Mouse (Mus musculus) liver, adult 2 months (tissue): ENCODE results near the gene Nop14. TPM values are rescaled to one million over a fixed set of nuclear protein-coding genes. Genes with fewer than 3 reads are reported as not detected.

Source experiments
- DNase-seq: peaks from one replicate; pipeline ENCODE4 v3.0.0-alpha.2; 2011; ENCODE audit warnings: low read depth, low spot score; ENCODE audit errors: extremely low read depth
- H3K27ac ChIP-seq: fragments of 200-500 bp; replicated peaks from 2 replicates; pipeline ENCODE4 v1.5.1; 2012; ENCODE audit warnings: low read depth, mild to moderate bottlenecking, control low read depth, inconsistent platforms, low read length; ENCODE audit not compliant: insufficient read depth
- H3K27me3 ChIP-seq: fragments of 200-500 bp; 2 replicates; pipeline ENCODE4 v1.6.1; 2012; ENCODE audit warnings: mild to moderate bottlenecking, moderate library complexity, low read length, inconsistent platforms; ENCODE audit not compliant: control insufficient read depth, insufficient read depth
- H3K36me3 ChIP-seq: fragments of 200-500 bp; 2 replicates; pipeline ENCODE4 v1.6.1; 2012; ENCODE audit warnings: low read length, inconsistent platforms; ENCODE audit not compliant: control insufficient read depth, insufficient read depth
- H3K4me1 ChIP-seq: fragments of 200-500 bp; 2 replicates; pipeline ENCODE4 v1.6.1; 2011; ENCODE audit warnings: low read length; ENCODE audit not compliant: control insufficient read depth, insufficient read depth
- H3K4me3 ChIP-seq: fragments of 200-500 bp; 2 replicates; pipeline ENCODE4 v1.5.1; 2011; ENCODE audit warnings: low read depth, mild to moderate bottlenecking, control low read depth, low read length, moderate library complexity; ENCODE audit not compliant: insufficient read depth
- H3K79me2 ChIP-seq: fragments of 200-500 bp; 2 replicates; pipeline ENCODE4 v1.6.1; 2012; ENCODE audit warnings: inconsistent platforms, mild to moderate bottlenecking, low read length, moderate library complexity; ENCODE audit not compliant: control insufficient read depth, insufficient read depth
- H3K9ac ChIP-seq: fragments of 200-500 bp; 2 replicates; pipeline ENCODE4 v1.6.1; 2012; ENCODE audit warnings: low read depth, mild to moderate bottlenecking, control low read depth, inconsistent platforms, low read length
- CTCF ChIP-seq: fragments of 200-500 bp; IDR thresholded peaks from 2 replicates; pipeline ENCODE4 v1.5.1; 2011; ENCODE audit warnings: low read depth, low read length, control low read depth
- POLR2A ChIP-seq: fragments of 200-500 bp; IDR thresholded peaks from 2 replicates; pipeline ENCODE4 v1.6.1; 2011; ENCODE audit warnings: low read length, control low read depth; ENCODE audit not compliant: insufficient read depth; ENCODE audit errors: extremely low read depth
- WGBS: fragments of 180-500 bp; shearing (Covaris S2); methylation state at CpG from one replicate; pipeline ENCODE4 v1.1.7; 2018; 5-methylcytosine and 5-hydroxymethylcytosine counted together
- polyA plus RNA-seq: library from polyadenylated mRNA; depleted of rRNA; stranded (reverse); fragments of >200 nt; gene quantifications from 2 replicates; pipeline ENCODE4 v1.2.3, GENCODE M21; 2012; rRNA removed
- total RNA-seq: library from RNA; depleted of rRNA; stranded (reverse); fragments of >200 nt; gene quantifications from 2 replicates; pipeline ENCODE4 v1.2.3, GENCODE M21; 2014; rRNA removed

Nop14 gene
- total and polyA plus RNA-seq, 2 experiments: 5.8 to 12.5 TPM

- WGBS: 83% methylated on average over 5 of the region's 5 CpGs
- TF ChIP-seq POLR2A (no peak), CTCF (no peak)
- H3K9ac ChIP-seq: no peak overlapping the region
- H3K4me1 ChIP-seq: no peaks in the 10 kb centered on the region; the same call in none of the 2 replicates
- H3K36me3 ChIP-seq: no peaks in the 10 kb centered on the region
- H3K27me3 ChIP-seq: no peaks in the 10 kb centered on the region
- H3K4me3 ChIP-seq: no peak overlapping the region
- DNase-seq: no peak
- H3K27ac ChIP-seq: no peak overlapping the region
- peaks cover 7% of the 10 kb centered on the region; the same call in 1 of the 2 replicates for H3K79me2 ChIP-seq
Observed at GRCm38 (mm10) chr5:34591388-34592004, 68.5 kb downstream of the Nop14 start.

- no peaks in the 10 kb centered on the region; the same call in none of the 2 replicates for H3K4me1 ChIP-seq
- no peak overlapping the region for H3K27ac ChIP-seq
- 93% methylated on average over 4 of the region's 4 CpGs for WGBS
Observed at GRCm38 (mm10) chr5:34590702-34591101, 69.2 kb downstream of the Nop14 start.

DNA sequence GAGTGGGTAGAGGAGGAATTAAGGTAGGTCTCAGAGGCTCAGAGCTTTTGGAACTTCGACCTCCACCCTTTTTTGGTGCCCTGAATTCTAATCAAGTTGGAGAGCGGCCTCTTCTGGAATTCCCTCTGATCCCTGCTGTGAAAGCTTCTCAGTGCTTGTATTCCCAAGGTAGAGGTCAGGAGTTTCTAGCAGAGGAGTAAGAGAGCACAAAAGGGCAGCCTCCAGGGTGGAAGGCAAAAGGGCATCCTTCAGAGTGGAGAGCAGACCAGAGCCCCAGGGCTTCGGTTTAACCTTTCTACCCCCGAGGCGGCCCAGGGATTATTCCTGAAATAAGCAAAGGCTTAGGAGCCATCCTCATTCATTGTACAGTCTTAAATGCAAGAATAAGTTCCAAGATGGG lies 69.9 kb downstream of the Nop14 start:
- H3K4me3 ChIP-seq: no peak overlapping the region
- DNase-seq: no peak
- H3K9ac ChIP-seq: no peak overlapping the region
- H3K4me1 ChIP-seq: no peaks in the 10 kb centered on the region; the same call in none of the 2 replicates
- H3K27ac ChIP-seq: no peak overlapping the region
- H3K36me3 ChIP-seq: no peaks in the 10 kb centered on the region
- TF ChIP-seq CTCF: no peak
- no peak for TF ChIP-seq POLR2A
- peaks cover 11% of the 10 kb centered on the region; the same call in 1 of the 2 replicates for H3K79me2 ChIP-seq
- H3K27me3 ChIP-seq: no peaks in the 10 kb centered on the region
- WGBS: 67% methylated on average over 5 of the region's 5 CpGs

More at GRCm38 (mm10) chr5:34590702-34591101, 69.2 kb downstream of the Nop14 start:
- H3K36me3 ChIP-seq: no peaks in the 10 kb centered on the region
- no peaks in the 10 kb centered on the region for H3K27me3 ChIP-seq
- no peak overlapping the region for H3K4me3 ChIP-seq
- TF ChIP-seq CTCF: no peak
- no peak for TF ChIP-seq POLR2A
- H3K9ac ChIP-seq: no peak overlapping the region
- DNase-seq: no peak
- peaks cover 7% of the 10 kb centered on the region; the same call in 1 of the 2 replicates for H3K79me2 ChIP-seq

Other genes with a start within 250 kb of the Nop14 start
- gene Tnip2, start 146.2 kb downstream of the Nop14 start, total RNA-seq: 6.2 and 7.7 TPM in 2 replicates
- 6.2 and 13.4 TPM in 2 replicates for gene Tnip2, start 146.2 kb downstream of the Nop14 start, polyA plus RNA-seq
- gene Sh3bp2, start 134.3 kb downstream of the Nop14 start, total RNA-seq: 9.1 and 11.9 TPM in 2 replicates
- gene Sh3bp2, start 134.3 kb downstream of the Nop14 start, polyA plus RNA-seq: 16.9 and 20.5 TPM in 2 replicates
- 30.6 and 30.9 TPM in 2 replicates for gene Add1, start 86.5 kb downstream of the Nop14 start, total RNA-seq
- gene Add1, start 86.5 kb downstream of the Nop14 start, polyA plus RNA-seq: 29.9 and 39.3 TPM in 2 replicates
- gene Mfsd10, start 22.9 kb downstream of the Nop14 start, total RNA-seq: 3.9 and 4.6 TPM in 2 replicates
- 14.2 and 26.6 TPM in 2 replicates for gene Mfsd10, start 22.9 kb downstream of the Nop14 start, polyA plus RNA-seq
- gene Grk4, start 231 bp upstream of the Nop14 start, total RNA-seq: 0.65 and 1.6 TPM in 2 replicates
- gene Grk4, start 231 bp upstream of the Nop14 start, polyA plus RNA-seq: 0.46 and 0.65 TPM in 2 replicates
- 10.2 and 12.6 TPM in 2 replicates for gene Htt, start 101.6 kb upstream of the Nop14 start, total RNA-seq
- gene Htt, start 101.6 kb upstream of the Nop14 start, polyA plus RNA-seq: 3.5 and 5.2 TPM in 2 replicates
- gene Msantd1, start 247.9 kb upstream of the Nop14 start, total RNA-seq: 0.13 and 0.37 TPM in 2 replicates
- 0.70 and 0.92 TPM in 2 replicates for gene Msantd1, start 247.9 kb upstream of the Nop14 start, polyA plus RNA-seq